Mouse (Mus musculus): ENCODE results near the gene Glipr1. TPM values are rescaled to one million over a fixed set of nuclear protein-coding genes. Genes with fewer than 3 reads are reported as not detected.
"Not testable (repeated sequence)": the region's sequence is repeated elsewhere in the genome, so short reads cannot be mapped to it uniquely, and the experiment has no call there.

Glipr1 gene
- 1 to 10 TPM; 1.3 to 2.0 TPM for total RNA-seq (2021)

GRCm38 (mm10) chr10:112002544-112003215 is at the start of gene Glipr1:
TSS of gene Glipr1 (minus strand) at chr10:112002631.
- intact Hi-C loops (cut with DNase I) = no loop called here
- DNase-seq (ENCODE audit: low spot score) = no peak

GRCm38 (mm10) chr10:112051956-112052355 is 49.5 kb upstream of the Glipr1 start:
- DNase-seq (ENCODE audit: low spot score); intact Hi-C loops (cut with DNase I): not testable (repeated sequence)

DNA sequence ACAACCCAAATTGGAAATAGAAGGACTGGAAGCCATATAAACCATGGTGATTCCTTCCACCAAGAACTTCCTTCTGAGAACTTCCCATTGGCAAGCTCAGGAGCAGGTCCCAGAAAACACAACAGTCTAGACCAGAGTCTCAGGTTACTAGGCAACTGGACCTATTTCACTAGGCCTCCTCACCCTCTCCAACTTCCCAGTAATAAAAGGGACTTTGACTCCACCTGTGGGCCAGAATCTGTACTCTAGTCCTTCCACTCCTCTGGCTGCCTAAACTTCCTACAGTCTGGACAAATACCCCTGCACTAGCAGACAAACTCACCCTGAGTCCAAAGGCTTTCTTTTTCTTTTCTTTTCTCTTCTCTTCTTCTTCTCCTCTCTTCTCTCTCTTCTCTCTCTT is 48.8 kb upstream of the Glipr1 start:
- intact Hi-C loops (cut with DNase I) = no loop called here
- no peak for DNase-seq (ENCODE audit: low spot score)

DNA sequence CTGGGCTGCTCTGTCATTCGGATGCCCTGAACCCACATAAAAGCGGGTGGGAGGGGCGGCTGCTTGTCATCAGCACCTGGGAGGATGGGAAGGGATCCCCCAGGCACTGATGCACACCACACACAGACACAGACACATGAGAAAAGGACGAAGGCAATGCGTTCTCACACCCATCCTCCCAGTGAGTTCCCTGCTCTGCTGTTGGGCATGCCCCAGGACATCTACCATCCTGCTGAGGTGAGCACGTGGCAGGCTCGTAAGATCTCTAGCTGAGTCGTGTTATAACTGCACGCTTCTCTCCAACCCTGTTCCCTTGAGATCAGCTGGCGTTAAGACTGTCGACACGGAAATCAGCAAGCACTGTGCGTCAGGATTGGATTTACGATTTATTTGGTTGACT is 41.9 kb upstream of the Glipr1 start:
- DNase-seq (ENCODE audit: low spot score); intact Hi-C loops (cut with DNase I): not testable (repeated sequence)

- DNase-seq (ENCODE audit: low spot score); intact Hi-C loops (cut with DNase I): not testable (repeated sequence)
Observed at GRCm38 (mm10) chr10:112043523-112043922, 41.1 kb upstream of the Glipr1 start.

DNA sequence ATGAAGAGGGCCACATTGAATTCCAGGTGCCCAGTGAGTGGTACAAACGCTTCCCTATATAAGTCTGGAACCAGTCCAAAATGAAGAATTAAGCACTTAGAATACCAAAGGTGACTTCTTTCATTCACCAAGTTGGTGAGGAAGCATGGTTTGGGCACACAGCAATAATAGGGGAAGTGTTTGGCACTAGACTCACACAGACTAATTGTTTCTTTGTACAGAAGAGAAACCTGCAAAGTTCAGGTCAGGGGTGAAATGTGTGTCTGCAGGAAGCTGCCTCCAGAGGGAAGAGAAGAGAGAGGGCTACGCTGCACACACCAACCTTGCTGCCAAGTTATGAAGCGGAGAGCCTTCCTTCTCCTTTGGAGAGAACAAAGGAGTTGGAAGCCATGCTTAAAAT is 26.3 kb upstream of the Glipr1 start:
- intact Hi-C loops (cut with DNase I); DNase-seq (ENCODE audit: low spot score): not testable (repeated sequence)

DNA sequence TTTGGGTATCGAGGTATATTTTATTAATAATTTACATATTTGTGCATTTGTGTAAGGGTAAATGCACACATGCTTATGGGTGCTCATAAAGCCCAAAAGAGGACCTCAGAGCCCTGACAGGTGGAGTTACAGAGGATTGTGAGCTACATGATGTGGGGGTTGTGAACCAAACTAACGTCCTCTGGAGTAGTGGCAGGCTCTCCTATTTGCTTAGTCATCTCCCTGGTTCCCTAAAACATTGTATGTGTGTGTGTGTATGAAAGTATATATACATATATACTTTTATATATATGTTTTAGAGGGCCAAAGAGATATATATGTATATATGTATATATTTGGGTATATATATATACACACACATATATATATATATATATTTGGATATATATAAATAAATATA is 21.2 kb upstream of the Glipr1 start:
- intact Hi-C loops (cut with DNase I) = loop anchor here (5.0 kb wide), 1 partner anchor 179 kb away; no protein-coding TSS in a partner anchor
- DNase-seq (ENCODE audit: low spot score) = no peak

DNA sequence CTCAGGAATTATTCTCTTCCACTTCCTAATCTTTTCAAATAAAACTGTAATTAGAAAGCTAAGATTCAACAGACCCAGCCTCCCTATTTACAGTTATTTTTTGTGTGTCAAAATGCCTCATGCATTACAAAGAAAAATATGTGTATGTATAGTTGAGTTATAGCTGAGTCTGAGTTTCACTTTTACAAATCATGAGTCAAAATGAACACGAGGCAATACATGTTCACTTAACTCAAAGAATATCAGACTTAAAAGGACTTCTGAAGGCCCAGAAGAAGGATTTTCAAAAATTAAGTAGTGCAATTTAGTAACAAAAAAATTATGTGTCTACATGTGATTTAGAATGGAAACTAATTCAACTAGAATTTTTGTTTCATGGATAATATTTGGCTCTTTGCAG is 7.1 kb upstream of the Glipr1 start:
- DNase-seq (ENCODE audit: low spot score); intact Hi-C loops (cut with DNase I): not testable (repeated sequence)

DNA sequence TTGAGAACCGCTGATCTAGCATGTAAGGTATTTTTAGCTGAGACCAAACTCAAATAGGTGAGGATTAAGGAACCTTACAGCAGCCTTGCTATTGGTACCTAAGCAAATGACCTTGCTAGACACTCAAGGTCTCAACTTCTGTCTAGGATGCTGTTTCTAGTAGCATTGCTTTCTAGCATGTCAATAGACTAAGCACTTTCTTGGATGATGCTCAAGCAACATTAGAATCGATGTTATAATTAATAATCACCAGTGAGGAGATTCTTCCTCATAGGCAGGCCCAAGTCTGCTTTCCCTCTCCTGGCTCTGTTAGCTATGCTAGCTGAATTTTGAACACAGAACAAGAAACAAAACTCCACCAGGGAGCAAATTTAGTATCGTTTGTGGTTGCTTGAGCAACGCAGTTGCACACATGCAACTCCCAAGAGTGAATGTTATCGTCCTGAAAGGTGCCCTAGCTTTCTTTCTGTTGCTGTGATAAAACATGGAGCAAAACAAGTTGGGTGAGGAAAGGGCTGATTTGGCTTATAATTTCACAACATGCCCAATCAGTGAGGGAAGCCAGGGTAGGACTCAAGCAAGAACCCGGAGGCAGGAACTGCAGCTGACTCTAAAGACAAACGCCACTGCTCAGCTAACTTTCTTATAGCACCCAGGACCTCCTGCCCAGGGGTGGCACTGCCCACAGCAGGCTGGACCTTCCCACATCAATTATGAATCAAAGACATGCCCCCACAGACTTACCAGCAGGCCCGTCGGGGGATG is 493 bp downstream of the Glipr1 start:
- no peak for DNase-seq (ENCODE audit: low spot score)
- intact Hi-C loops (cut with DNase I) = no loop called here

- DNase-seq (ENCODE audit: low spot score) = no peak
Observed at GRCm38 (mm10) chr10:112001350-112001749, 1.1 kb downstream of the Glipr1 start.

DNA sequence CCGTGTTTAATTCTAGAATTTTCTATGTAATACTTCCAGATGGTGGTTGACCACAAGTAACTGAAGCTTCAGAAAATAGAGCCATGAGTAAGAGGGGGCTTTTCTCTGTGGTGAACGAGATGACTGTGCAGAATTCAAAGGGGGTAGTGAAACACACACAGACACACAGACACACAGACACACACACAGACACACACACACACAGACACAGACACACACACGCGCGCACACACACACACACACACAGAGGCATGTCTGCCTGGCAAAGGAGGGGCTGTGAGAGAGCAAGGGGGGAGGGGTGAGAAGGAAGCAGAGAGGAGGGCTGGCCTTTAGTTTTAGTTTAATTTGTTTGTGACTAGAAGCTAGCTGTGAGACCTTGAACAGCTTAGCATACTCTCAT is 1.9 kb downstream of the Glipr1 start:
- intact Hi-C loops (cut with DNase I) = no loop called here

More at GRCm38 (mm10) chr10:112001350-112001749, 1.1 kb downstream of the Glipr1 start:
- intact Hi-C loops (cut with DNase I) = no loop called here

DNA sequence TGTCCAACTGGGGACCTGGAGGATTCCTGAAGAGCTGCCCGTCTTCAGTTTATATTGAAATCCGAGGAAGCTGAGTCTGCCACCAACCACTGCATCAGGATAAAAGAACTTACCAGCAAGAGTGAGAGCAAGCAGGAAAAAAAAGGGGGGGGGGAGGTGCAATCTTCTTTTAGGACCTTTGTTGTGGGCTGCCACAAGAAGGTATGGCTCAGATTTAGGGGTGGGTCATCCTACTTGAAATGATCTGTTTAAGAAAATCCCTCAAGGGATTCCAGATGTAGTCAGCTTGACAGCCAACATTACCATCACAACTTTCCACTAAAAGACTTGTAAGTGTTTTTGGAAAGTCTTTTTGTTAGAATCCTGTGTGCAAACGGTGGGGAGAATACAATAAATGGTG is 2.7 kb downstream of the Glipr1 start:
- DNase-seq (ENCODE audit: low spot score) = no peak
- intact Hi-C loops (cut with DNase I) = no loop called here

More for the DNA sequence above, 1.9 kb downstream of the Glipr1 start:
- no peak for DNase-seq (ENCODE audit: low spot score)

- intact Hi-C loops (cut with DNase I) = no loop called here
- no peak for DNase-seq (ENCODE audit: low spot score)
Observed at GRCm38 (mm10) chr10:111997671-111998070, 4.8 kb downstream of the Glipr1 start.

- intact Hi-C loops (cut with DNase I) = no loop called here
- no peak for DNase-seq (ENCODE audit: low spot score)
Observed at GRCm38 (mm10) chr10:111996911-111997347, 5.5 kb downstream of the Glipr1 start.

DNA sequence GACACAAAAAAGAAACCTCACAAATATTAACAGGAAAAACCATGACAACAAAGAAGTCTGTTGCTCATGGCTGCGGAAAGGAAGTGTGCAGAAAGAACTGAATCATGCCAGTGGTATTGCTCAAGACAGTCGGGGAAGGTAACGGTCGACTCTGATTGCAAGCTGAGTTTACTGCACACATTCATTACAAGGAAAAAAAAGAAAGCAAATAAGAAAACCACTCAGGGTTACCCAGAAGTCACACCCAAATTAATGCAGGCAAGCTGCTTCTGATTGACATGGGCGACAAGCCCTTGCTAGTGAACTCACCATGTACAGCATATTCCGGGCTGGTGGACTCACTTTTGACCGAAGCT is 5.9 kb downstream of the Glipr1 start:
- no peak for DNase-seq (ENCODE audit: low spot score)
- intact Hi-C loops (cut with DNase I) = no loop called here

- intact Hi-C loops (cut with DNase I) = no loop called here
- DNase-seq (ENCODE audit: low spot score) = no peak
Observed at GRCm38 (mm10) chr10:111995803-111996548, 6.5 kb downstream of the Glipr1 start.

DNA sequence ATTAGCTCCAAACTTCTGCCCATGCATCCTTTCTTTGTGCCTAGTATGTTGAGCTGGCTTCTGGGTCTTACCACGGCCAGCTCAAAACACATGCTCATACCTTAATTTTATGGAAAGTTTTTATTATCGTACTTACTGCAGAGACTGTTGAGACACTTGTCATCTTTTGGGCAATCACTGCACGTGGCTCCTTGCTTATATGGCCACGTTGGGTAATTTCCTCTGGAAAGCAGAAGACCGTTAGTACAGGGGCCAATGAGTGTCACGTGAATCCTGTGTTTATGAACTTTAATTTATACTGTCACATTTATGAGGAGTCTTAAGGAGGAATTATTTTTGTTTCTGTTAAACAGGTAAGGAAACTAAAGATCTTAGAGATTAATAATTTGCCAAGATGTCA is 16.0 kb downstream of the Glipr1 start:
- intact Hi-C loops (cut with DNase I) = no loop called here
- no peak for DNase-seq (ENCODE audit: low spot score)

- intact Hi-C loops (cut with DNase I) = no loop called here
Observed at GRCm38 (mm10) chr10:111983070-111983469, 19.4 kb downstream of the Glipr1 start.

DNA sequence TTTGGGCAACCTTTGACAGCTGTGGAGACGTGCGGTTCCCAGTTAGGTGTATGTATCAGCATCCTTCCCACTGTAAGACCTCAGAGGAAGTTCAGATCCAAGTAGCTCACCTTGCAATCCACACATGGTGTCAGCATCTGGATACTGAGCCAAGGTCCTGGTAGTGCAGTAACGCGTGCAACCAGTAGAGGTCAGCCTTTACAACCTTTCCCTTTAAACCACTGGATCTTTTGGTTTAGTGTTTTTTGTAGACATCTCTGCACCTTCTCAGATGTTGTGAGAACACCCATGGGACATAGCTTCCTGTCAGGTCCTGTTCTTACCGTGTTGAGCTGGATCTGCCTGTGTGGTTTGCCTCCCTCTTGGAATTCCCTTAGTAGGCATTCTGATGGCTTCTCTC is 24.8 kb downstream of the Glipr1 start:
- intact Hi-C loops (cut with DNase I) = loop anchor here (2.0 to 10.0 kb wide), 2 partner anchors 129 to 827 kb away; no protein-coding TSS in a partner anchor
- no peak for DNase-seq (ENCODE audit: low spot score)

More at GRCm38 (mm10) chr10:111983070-111983469, 19.4 kb downstream of the Glipr1 start:
- no peak for DNase-seq (ENCODE audit: low spot score)
